Mouse (Mus musculus) bone marrow, adult 2 months (tissue): ENCODE results near the gene AF067063. TPM values are rescaled to one million over a fixed set of nuclear protein-coding genes. Genes with fewer than 3 reads are reported as not detected.
"Not testable (repeated sequence)": the region's sequence is repeated elsewhere in the genome, so short reads cannot be mapped to it uniquely, and the experiment has no call there.

Source experiments
- H3K27ac ChIP-seq: fragments of 200-500 bp; 2 replicates; pipeline ENCODE4 v1.5.1; 2012; ENCODE audit warnings: low read depth, mild to moderate bottlenecking, control low read depth, inconsistent platforms, low read length; ENCODE audit not compliant: control insufficient read depth, poor library complexity, insufficient read depth
- H3K4me1 ChIP-seq: fragments of 200-500 bp; 2 replicates; pipeline ENCODE4 v1.6.1; 2011; ENCODE audit warnings: low read length; ENCODE audit not compliant: control insufficient read depth, insufficient read depth
- H3K4me3 ChIP-seq: fragments of 200-500 bp; replicated peaks from 2 replicates; pipeline ENCODE3; 2011; ENCODE audit warnings: mild to moderate bottlenecking, low read depth, low read length, control low read depth; ENCODE audit not compliant: control insufficient read depth
- CTCF ChIP-seq: fragments of 200-500 bp; IDR thresholded peaks from 2 replicates; pipeline ENCODE4 v1.5.1; 2011; ENCODE audit warnings: low read length, control low read depth; ENCODE audit not compliant: control insufficient read depth, insufficient read depth
- POLR2A ChIP-seq: fragments of 200-500 bp; IDR thresholded peaks from 2 replicates; pipeline ENCODE4 v1.6.1; 2011; ENCODE audit warnings: low read depth, mild to moderate bottlenecking, control low read depth, low read length, borderline replicate concordance; ENCODE audit not compliant: control insufficient read depth
- WGBS: fragments of 180-500 bp; shearing (Covaris S2); methylation state at CpG from one replicate; pipeline ENCODE4 v1.1.7; 2018; 5-methylcytosine and 5-hydroxymethylcytosine counted together
- polyA plus RNA-seq: library from polyadenylated mRNA; stranded (reverse); fragments of >200 nt; gene quantifications from 2 replicates; pipeline ENCODE4 v1.2.4, GENCODE M21; 2011; ENCODE audit warnings: low replicate concordance; ENCODE audit not compliant: missing spikeins, insufficient read depth, insufficient read length

The AF067063 gene
- polyA plus RNA-seq, result not detected in 2 replicates

DNA sequence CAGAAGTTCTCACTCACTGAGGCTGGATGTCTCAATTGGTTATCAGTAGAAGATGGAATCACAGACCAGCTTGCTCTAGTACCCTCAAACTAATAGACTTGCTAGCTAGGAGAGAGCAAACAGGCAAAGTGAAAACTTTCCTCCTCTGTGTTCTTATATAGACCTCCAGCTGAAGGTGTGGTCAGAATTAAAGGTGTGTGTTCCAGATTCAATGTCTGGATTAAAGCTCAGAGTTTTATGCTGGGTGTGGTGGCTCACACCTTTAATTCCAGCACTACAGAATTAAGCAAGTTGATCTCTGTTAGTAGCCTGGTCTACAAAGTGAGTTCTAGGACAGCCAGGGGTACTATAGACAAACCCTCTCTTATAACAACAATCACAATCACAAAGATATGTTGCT is at the start of gene AF067063:
AF067063 (minus strand) TSS at position 101 of the 400 bp plus-strand sequence.
- H3K4me3 ChIP-seq, H3K4me1 ChIP-seq, H3K27ac ChIP-seq: not testable (repeated sequence)

DNA sequence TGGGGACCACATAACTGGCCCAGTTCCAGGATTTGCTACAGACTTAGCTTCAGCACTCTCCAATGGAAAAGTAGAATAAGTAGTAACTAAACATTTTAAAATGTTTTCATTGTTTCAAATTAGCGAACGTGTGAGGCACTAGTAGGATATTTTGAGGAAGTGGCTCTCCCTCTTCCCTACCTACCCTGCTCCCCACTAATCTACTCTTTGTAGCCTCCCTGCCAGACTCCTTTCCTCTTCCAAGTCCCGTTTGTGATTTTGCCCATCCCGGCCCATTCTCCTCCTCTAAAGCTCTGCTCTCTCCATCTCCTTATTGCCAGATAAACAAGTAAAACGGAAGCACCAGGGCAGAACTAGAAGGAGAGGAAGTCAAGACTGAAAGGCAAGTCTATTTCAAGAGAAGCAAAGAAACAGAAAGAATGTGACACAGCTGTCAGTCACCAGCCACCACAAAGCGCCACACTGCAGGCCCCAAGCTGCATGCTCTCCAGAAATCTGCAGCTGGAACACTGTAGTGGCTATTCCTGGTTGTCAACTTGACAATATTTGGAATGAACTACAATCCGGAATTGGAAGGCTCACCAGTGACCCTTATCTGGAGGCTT is 34.5 kb upstream of the AF067063 start:
- H3K27ac ChIP-seq, H3K4me3 ChIP-seq, H3K4me1 ChIP-seq: not testable (repeated sequence)
- 24% methylated on average over 6 of the region's 7 CpGs for WGBS

DNA sequence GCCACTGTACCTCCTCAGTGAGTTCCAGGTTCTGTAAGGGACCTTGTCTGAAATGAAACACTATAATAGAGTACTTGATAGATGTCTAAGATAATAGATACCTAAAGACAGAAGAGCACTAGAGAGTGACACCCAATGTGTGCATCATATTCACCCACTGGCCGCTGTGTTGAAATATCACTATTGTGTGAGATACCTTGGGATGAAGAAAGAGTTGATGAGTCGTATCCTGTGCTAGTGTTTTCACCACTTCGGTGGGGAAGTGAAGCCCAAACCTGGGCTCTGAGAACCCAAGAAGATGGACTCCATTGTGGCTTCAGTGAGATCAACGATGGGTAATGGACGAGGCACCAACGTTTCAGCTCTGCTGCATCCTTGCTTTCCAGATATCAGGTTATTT is 32.4 kb upstream of the AF067063 start:
- not testable (repeated sequence) for H3K4me3 ChIP-seq, H3K27ac ChIP-seq, H3K4me1 ChIP-seq
- WGBS, result no CpG with 5 or more reads among the region's 6 CpGs

DNA sequence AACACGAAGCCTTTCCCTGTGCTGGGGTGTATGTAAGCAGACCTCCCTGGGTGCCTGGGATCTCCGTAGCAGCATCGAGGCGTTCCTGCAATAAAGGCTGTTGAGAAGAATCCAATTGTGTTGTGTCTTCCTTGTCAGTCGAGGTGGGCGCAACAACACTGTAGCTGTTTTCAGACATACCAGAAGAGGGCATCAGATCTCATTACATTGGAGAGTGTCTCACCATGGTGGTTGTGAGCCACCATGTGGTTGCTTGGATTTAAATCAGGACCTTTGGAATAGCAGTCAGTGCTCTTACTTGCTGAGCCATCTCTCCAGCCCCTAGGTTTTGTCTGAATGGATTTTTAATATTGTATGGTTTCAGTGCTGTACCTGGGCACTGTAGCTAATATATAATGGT is 10.0 kb upstream of the AF067063 start:
- 31% methylated on average over 6 of the region's 6 CpGs for WGBS
- not testable (repeated sequence) for H3K27ac ChIP-seq, H3K4me3 ChIP-seq, H3K4me1 ChIP-seq

DNA sequence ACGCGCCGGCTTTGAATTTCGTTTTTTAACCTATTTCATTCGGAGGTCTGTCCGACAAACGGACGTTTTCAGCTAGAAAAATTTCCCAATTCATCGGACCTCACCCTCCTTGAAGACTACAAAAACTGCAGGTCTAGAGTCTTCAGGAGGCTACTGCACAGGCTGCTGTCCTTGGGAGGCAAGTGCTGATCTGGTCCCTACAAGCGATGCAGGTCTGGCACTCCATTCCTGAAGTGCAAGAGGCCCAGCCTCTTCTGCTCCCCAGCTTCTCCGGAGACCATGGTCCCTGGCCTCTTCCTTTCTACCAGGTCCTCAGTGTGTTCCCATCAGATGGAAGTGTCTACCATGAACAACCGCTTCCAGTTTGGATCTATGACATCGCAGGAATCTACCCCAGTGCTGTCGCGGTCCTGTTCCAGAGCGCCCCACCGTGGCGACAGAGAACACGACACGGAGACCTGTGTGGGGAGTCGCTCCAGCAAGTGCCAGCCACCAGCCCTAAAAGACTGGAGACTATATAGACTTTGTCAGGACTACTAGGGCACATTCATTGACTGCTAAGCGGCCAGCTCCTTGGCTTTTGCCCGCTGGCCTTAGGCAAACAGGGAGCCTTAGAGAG is 7.8 kb upstream of the AF067063 start:
- not testable (repeated sequence) for H3K4me1 ChIP-seq, H3K27ac ChIP-seq, H3K4me3 ChIP-seq
- TF ChIP-seq CTCF, result peak; percentile 40; the same call in 1 of the 2 replicates
- 10% methylated on average over 14 of the region's 23 CpGs for WGBS

DNA sequence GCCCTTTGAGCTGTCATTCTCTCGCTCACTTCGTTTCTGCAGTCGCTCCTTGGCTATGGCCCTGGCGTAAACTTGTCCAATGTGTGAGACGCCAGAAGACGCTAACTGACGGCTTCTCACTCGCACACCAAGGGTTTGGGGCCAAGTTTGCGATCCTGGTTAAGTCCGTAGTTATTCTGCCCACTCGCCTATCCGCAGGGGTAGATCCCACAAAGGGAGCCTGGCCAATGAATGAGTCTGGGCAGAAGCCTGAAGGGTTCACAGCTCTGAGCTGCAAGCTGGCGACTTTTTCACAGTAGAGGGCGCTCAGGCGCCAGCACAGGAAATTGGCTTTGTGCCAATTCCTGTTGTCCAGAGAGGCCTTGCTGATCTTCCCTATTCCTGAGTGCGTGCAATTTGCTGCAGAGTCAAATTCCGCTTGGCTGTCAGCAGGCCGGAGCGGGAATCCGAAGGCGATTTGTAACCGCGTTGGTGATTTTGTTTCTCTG is 6.4 kb upstream of the AF067063 start:
- WGBS, result 4% methylated on average over 23 of the region's 23 CpGs
- not testable (repeated sequence) for H3K4me1 ChIP-seq, H3K27ac ChIP-seq
- peak overlapping the region; percentile 18 for H3K4me3 ChIP-seq

DNA sequence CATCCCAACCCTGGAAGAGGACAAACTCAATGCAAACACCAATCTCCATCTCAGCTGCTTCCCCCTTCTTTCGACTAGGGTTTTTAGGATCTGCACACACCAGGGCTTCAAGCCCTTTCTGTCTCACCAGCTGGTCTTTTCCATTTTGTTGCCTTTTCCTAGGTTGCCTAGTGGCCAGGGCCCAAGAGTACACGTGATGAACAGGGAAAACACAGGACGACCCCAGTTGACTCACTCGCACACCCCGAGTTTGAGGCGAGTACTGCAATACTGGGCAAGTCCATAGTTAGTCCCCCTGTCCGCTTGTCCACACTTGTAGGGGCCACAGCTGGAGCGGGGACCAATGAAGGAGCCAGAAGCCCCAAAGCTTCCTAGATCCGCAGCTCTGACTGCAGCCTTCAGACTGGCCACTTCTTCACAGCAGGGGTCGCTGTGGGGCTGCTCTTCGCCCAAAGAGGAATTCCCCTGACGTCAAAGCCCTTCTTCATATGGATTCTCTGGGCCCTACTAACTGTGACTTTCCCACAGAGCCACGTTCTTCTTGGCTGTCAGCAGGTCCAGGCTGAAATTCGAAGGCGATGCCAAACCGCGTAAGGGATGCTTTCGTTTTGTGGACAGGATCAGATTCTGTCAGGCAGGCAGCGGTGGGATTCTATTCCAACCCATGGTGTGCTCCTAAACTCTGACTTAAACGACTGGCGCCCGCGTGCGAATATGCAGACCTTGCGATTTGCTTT is 5.5 kb upstream of the AF067063 start, which contains the start of gene D13Ertd608e:
D13Ertd608e (plus strand) TSS at position 687 of the 737 bp plus-strand sequence.
- peak within 1 kb of the TSS; percentile 18 for H3K4me3 ChIP-seq
- TF ChIP-seq CTCF, result peak; percentile 52
- not testable (repeated sequence) for H3K4me1 ChIP-seq, H3K27ac ChIP-seq
- WGBS, result 12% methylated on average over 19 of the region's 25 CpGs

DNA sequence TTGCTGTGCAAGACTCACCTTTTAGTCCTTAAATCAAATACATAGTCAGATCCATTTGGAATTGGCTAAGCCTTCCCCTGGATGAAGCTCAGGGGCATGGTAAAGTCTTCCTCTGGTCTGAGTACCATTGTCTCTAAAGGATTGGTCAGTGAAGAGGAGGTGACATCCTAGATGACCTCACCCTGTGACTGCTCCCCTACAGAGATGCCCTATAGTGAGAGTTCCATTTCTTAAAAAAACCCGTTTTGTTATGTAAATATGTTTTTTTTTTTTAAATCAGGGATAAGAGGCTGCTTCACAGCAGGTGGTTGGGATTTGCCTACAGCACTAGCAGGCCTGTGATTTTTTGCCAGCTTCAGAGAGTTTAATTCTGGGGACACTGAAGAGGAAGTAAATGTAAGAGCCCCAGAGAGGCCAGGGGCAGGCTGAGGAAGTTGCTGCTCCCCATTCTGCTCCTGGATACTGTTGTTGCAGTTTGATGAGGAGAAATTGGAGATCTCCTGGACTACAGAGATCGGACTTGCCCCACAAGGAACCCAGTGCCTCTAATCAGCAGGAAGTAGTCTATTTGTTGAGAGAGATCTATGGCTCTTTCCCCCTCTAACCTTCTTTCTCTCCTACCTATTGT is 12.3 kb downstream of the AF067063 start:
- no peak overlapping the region for H3K27ac ChIP-seq
- no peak for TF ChIP-seq CTCF
- H3K4me1 ChIP-seq, result no peaks in the 10 kb centered on the region
- H3K4me3 ChIP-seq, result no peak overlapping the region
- WGBS, result 20% methylated on average over 2 of the region's 2 CpGs

DNA sequence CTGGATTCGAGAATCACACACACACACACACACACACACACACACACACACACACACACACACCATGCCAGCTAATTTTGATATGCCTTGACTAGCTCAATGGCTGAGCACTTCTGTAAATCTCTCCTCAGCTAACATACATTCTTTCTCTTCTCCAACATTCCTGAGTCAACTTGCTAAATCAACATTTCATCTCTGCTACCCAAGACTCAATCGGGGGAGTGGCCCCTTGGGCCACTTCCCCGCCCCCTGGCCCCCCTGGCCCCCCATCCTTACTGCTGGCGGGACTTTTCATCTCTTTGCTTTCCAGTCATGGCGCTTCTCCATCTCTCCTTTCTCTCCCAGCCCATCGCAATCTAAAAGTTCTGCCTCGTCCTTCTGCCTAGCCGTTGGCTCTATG is 13.2 kb downstream of the AF067063 start:
- no peak for TF ChIP-seq CTCF
- no peak for TF ChIP-seq POLR2A
- Histone ChIP-seq H3K27ac (no peak overlapping the region), H3K4me3 (no peak overlapping the region), H3K4me1 (no peaks in the 10 kb centered on the region)
- WGBS, result 82% methylated on average over 8 of the region's 8 CpGs
